Mouse (Mus musculus) cerebellum, postnatal 36 days (tissue): ENCODE measurements around the gene Olfr106-ps.

Experiments used
- DNase-seq, 2 experiments: peaks; one replicate each; pipeline ENCODE4 v3.0.0; 2021 to 2022; ENCODE audit warnings: mixed read lengths in 2 of 2

The Olfr106-ps gene

DNA sequence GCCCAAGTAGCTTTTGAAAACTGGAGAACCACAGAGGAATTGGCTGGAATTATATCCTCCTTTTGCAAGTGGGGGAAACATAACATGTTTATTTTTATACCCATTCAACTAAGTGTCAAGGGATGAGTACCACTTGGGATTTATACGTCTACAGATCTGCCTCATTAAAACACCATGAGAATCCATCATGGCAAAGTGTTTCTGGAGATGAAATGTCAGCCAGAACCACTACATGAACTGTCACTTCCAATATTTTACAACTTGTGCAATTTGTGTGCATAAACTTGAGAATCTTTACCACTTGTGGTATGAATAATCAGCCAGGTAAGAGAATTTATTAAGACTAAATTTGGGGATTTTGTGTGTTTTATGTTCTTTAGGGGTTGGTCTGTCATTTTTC, at the start of gene Olfr106-ps:
Olfr106-ps (plus strand) TSS at position 301 of the 400 bp plus-strand sequence.
- no peak for DNase-seq

GRCm38 (mm10) chr17:37359282-37359681, 30.9 kb upstream of the Olfr106-ps start, which contains the start of gene Olfr104-ps:
Gene Olfr104-ps (plus strand): TSS chr17:37359582.
- DNase-seq: no peak

DNA sequence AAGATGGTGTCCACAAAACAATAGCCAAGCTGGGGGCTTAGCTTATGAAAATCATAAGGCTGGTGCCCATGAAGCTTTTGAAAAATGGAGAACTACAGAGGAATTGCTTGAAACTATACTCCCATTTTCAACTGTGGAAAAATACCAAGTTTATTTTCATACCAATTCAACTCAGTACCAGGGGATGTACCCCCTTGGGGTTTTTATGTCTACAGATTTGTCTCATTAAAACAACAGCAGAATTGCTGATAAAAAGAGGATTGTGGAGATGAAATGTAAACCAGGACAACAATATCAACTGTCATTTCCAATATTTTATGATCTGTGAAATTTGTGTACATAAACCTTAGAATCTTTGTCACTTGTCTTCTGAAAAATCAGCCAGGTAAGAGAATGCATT, 11.5 kb upstream of the Olfr106-ps start, which contains the start of gene Olfr105-ps:
Olfr105-ps (plus strand) TSS at position 301 of the 400 bp plus-strand sequence.
- DNase-seq: no peak

DNA sequence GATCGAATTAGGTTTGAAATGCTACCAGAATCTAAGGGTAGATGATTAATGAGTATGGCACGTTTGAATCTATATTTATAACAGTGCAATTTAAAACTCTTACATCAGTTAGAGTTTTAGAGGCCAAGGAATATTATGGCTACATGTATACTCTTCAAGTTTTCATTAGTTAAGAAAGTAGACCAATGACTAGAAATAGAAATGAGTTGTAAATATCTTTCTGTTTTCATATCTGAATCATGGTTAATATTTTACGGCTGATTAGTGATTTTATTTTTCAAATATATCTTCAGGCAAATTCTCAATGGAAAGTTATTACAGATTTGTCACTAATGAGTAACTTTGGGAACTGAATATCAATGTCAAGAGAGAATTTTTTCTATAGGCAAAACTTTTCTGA, 8.7 kb downstream of the Olfr106-ps start, which contains the start of gene Olfr107:
Olfr107 (plus strand) TSS at position 301 of the 400 bp plus-strand sequence.
- DNase-seq: no peak

DNA sequence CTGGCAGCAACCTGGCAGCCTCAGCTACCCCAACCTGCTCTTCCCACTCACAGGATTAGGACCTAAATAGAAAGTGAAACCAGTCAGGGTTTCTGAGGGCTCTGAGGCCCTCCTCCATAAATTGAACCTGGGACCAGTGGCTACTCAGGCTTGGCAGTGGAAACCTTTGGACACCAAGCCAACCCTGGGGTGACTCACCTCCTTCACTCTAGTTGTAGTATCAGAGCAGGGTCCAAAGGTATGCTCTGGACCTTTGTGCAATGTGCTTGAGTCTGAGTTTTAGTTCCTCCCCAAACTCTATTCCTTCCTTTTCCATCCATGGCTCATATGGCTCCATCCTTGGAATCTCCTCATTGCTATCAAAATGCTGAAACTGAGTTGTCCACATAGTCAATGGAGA, 23.2 kb downstream of the Olfr106-ps start:
- DNase-seq: no peak

- DNase-seq: no peak
Measured at GRCm38 (mm10) chr17:37445180-37445579, 55.0 kb downstream of the Olfr106-ps start, which contains the start of gene Olfr108. Gene Olfr108 (plus strand): TSS chr17:37445480.
